Mouse (Mus musculus): ENCODE measurements at regions not wholly inside any gene's neighbourhood (a gene's known extent, or its start where the extent isn't known, plus 50 kb on each side); places are given as distances from the start of the nearest gene placed in this dataset.

DNA sequence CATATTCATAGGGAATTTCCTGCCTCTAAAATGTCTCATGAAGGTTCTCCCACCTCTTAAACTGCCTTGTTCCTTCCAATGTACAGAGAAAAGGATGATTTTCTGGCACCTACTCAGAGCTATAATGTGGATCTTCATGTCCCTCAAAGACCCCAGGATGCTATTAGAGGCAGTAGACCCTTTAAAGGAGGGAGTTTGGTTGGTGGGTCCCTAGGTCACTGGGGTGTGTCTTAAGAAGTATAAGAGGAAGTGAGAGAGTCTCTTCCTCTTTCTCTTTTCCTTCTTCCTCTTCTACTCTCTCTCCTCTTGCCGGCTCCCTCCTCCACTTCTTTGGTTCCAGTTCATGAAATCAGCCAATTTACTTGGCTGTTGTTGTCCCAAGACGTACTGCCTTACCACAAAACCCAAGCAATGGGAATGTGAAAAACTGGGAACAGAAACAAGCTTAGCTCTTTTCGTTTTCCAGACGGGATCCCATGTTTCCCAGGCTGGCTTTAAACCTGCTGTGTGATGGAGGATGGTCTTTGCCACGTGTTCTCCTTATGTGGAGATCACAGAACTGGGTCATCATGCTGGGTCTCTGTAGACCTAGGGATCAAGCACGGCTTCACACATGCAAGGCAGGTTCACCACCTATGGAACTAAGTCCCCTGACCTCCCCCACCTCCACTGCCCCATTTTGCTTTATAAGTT is 74.9 kb downstream of the Kctd12 start:
- Histone ChIP-seq H3K4me1 (ENCODE audit: control insufficient read depth, insufficient read depth, low read length) (no peaks in the 10 kb centered on the region; the same call in 1 of the 2 replicates), H3K4me3 (replicated peaks; ENCODE audit: extremely low read depth, low read depth, low read length) (no peak overlapping the region)
- WGBS = 76% methylated on average over 6 of the region's 6 CpGs
- no peak for DNase-seq
- TF ChIP-seq CTCF (IDR thresholded peaks at IDR 0.05; ENCODE audit: insufficient read depth, low read length) (no peak), POLR2A (IDR thresholded peaks at IDR 0.05; ENCODE audit: borderline replicate concordance, extremely low read depth, low read depth, low read length) (no peak)

GRCm38 (mm10) chr14:102906826-102907225 is 75.6 kb downstream of the Kctd12 start:
- 60% methylated on average over 6 of the region's 6 CpGs for WGBS
- TF ChIP-seq CTCF (IDR thresholded peaks at IDR 0.05; ENCODE audit: insufficient read depth, low read length) = no peak
- TF ChIP-seq POLR2A (IDR thresholded peaks at IDR 0.05; ENCODE audit: borderline replicate concordance, extremely low read depth, low read depth, low read length) = no peak

GRCm38 (mm10) chr14:102906286-102906685 is 76.2 kb downstream of the Kctd12 start:
- no peak for DNase-seq
- WGBS = 76% methylated on average over 1 of the region's 1 CpGs
- Histone ChIP-seq H3K4me1 (ENCODE audit: control insufficient read depth, insufficient read depth, low read length) (no peaks in the 10 kb centered on the region; the same call in 1 of the 2 replicates), H3K4me3 (replicated peaks; ENCODE audit: extremely low read depth, low read depth, low read length) (no peak overlapping the region)
- TF ChIP-seq CTCF (IDR thresholded peaks at IDR 0.05; ENCODE audit: insufficient read depth, low read length) (no peak), POLR2A (IDR thresholded peaks at IDR 0.05; ENCODE audit: borderline replicate concordance, extremely low read depth, low read depth, low read length) (no peak)

More at GRCm38 (mm10) chr14:102906826-102907225, 75.6 kb downstream of the Kctd12 start:
- no peak overlapping the region for H3K4me3 ChIP-seq (replicated peaks; ENCODE audit: extremely low read depth, low read depth, low read length)
- DNase-seq = no peak
- H3K4me1 ChIP-seq (ENCODE audit: control insufficient read depth, insufficient read depth, low read length) = no peaks in the 10 kb centered on the region; the same call in 1 of the 2 replicates

DNA sequence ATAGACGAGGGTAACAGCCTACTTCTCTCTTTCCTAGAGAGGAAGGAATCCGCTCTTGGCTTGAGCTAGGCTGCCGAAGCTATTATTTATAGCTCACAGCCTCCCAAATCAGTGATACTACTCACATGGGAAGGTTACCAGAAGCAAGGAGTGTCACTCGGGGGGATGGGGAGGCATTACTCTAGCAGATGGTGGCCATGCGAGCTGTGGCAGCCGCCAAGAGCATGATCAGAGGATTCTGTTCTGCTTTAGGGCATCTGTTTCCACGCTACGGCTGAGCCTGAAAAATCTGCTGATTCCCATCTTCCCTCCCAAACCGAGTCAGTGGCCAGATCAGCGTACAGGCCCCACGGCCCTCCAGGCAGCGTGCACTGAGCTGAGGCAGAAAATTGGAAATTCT is 79.5 kb downstream of the Kctd12 start:
- Histone ChIP-seq H3K4me3 (replicated peaks; ENCODE audit: extremely low read depth, low read depth, low read length) (no peak overlapping the region), H3K4me1 (ENCODE audit: control insufficient read depth, insufficient read depth, low read length) (no peaks in the 10 kb centered on the region; the same call in 1 of the 2 replicates)
- 52% methylated on average over 12 of the region's 12 CpGs for WGBS
- TF ChIP-seq CTCF (IDR thresholded peaks at IDR 0.05; ENCODE audit: insufficient read depth, low read length) (no peak), POLR2A (IDR thresholded peaks at IDR 0.05; ENCODE audit: borderline replicate concordance, extremely low read depth, low read depth, low read length) (no peak)
- DNase-seq = no peak

DNA sequence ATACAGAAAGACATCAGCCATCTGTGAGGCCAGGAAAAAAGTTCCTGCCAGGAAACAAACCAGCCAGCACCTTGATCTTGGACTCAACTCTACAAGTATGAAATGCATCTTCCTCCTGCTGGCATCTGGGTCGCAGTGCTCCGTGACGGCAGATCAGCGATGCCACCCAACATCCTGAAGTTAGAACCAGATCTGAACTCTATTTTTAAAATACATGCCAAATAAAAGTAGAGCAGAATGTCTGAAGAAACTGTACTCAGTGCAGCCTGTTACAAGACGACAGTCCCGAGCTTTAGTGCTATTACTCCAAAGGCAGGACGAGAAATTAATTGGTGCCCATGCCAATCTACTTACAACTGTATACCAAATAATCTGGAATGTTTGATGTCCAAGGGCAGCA is 80.2 kb downstream of the Kctd12 start:
- DNase-seq = no peak
- TF ChIP-seq POLR2A (IDR thresholded peaks at IDR 0.05; ENCODE audit: borderline replicate concordance, extremely low read depth, low read depth, low read length) = no peak
- H3K4me1 ChIP-seq (ENCODE audit: control insufficient read depth, insufficient read depth, low read length) = no peaks in the 10 kb centered on the region
- H3K4me3 ChIP-seq (replicated peaks; ENCODE audit: extremely low read depth, low read depth, low read length) = no peak overlapping the region
- 85% methylated on average over 7 of the region's 7 CpGs for WGBS

DNA sequence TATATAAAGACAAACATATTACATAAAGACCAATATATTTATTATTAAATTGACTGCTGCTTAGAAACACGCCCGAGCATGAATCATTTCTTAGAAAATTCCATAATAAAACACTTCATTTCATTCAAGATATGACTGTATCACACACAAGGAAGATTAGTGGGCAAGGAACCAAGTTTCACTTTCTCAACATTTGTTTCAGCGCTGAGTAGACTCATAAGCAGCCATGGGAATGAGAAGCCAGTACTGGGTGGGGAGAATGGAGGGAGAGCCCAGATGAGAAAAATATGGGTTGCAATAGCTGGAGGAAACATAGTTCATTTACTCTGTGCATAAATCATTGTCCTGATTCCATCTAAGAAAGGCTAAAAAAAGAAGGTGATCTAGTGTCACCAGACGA is 84.0 kb downstream of the Kctd12 start:
- no peak for TF ChIP-seq CTCF (IDR thresholded peaks at IDR 0.05; ENCODE audit: insufficient read depth, low read length)
- TF ChIP-seq POLR2A (IDR thresholded peaks at IDR 0.05; ENCODE audit: borderline replicate concordance, extremely low read depth, low read depth, low read length) = no peak
- H3K4me1 ChIP-seq (ENCODE audit: control insufficient read depth, insufficient read depth, low read length) = no peaks in the 10 kb centered on the region
- no peak for DNase-seq
- no peak overlapping the region for H3K4me3 ChIP-seq (replicated peaks; ENCODE audit: extremely low read depth, low read depth, low read length)
- 47% methylated on average over 4 of the region's 4 CpGs for WGBS

GRCm38 (mm10) chr14:102897039-102897438 is 85.4 kb downstream of the Kctd12 start:
- no peak overlapping the region for H3K4me3 ChIP-seq (replicated peaks; ENCODE audit: extremely low read depth, low read depth, low read length)
- no peaks in the 10 kb centered on the region for H3K4me1 ChIP-seq (ENCODE audit: control insufficient read depth, insufficient read depth, low read length)
- DNase-seq = no peak
- no peak for TF ChIP-seq CTCF (IDR thresholded peaks at IDR 0.05; ENCODE audit: insufficient read depth, low read length)
- no peak for TF ChIP-seq POLR2A (IDR thresholded peaks at IDR 0.05; ENCODE audit: borderline replicate concordance, extremely low read depth, low read depth, low read length)
- 92% methylated on average over 1 of the region's 1 CpGs for WGBS

DNA sequence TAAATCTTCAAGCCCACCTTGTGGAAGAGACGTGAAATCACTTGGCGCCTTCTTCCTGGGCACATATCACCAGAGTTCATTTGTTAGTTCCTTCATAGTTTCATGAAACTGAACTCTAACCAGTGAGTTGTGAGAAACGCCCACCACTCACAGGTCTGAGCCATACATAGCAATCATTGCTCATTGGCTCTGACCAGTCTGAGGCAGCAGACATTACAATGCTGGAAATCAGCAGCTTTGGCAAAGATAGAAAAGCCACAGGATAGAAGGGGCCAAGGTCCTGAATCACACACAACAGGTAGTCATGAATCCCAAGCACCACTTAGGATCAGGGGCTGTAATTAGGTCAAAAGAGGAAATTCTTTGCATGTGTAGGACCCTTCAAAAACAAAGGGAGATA is 85.9 kb downstream of the Kctd12 start:
- Histone ChIP-seq H3K4me3 (replicated peaks; ENCODE audit: extremely low read depth, low read depth, low read length) (no peak overlapping the region), H3K4me1 (ENCODE audit: control insufficient read depth, insufficient read depth, low read length) (no peaks in the 10 kb centered on the region)
- no peak for TF ChIP-seq CTCF (IDR thresholded peaks at IDR 0.05; ENCODE audit: insufficient read depth, low read length)
- no peak for TF ChIP-seq POLR2A (IDR thresholded peaks at IDR 0.05; ENCODE audit: borderline replicate concordance, extremely low read depth, low read depth, low read length)
- WGBS = 86% methylated on average over 3 of the region's 3 CpGs
- DNase-seq = no peak

GRCm38 (mm10) chr14:102893241-102893640 is 89.2 kb downstream of the Kctd12 start:
- no peak overlapping the region for H3K4me3 ChIP-seq (replicated peaks; ENCODE audit: extremely low read depth, low read depth, low read length)
- 92% methylated on average over 7 of the region's 7 CpGs for WGBS
- DNase-seq = no peak
- TF ChIP-seq POLR2A (IDR thresholded peaks at IDR 0.05; ENCODE audit: borderline replicate concordance, extremely low read depth, low read depth, low read length) = no peak
- TF ChIP-seq CTCF (IDR thresholded peaks at IDR 0.05; ENCODE audit: insufficient read depth, low read length) = no peak
- no peaks in the 10 kb centered on the region for H3K4me1 ChIP-seq (ENCODE audit: control insufficient read depth, insufficient read depth, low read length)

GRCm38 (mm10) chr14:102891552-102891951 is 90.9 kb downstream of the Kctd12 start:
- 67% methylated on average over 4 of the region's 4 CpGs for WGBS
- Histone ChIP-seq H3K4me3 (replicated peaks; ENCODE audit: extremely low read depth, low read depth, low read length) (no peak overlapping the region), H3K4me1 (ENCODE audit: control insufficient read depth, insufficient read depth, low read length) (no peaks in the 10 kb centered on the region)
- no peak for TF ChIP-seq POLR2A (IDR thresholded peaks at IDR 0.05; ENCODE audit: borderline replicate concordance, extremely low read depth, low read depth, low read length)
- no peak for TF ChIP-seq CTCF (IDR thresholded peaks at IDR 0.05; ENCODE audit: insufficient read depth, low read length)
- no peak for DNase-seq
